Mouse (Mus musculus): ENCODE data around the gene Gm15737. TPM values are rescaled to one million over a fixed set of nuclear protein-coding genes. Genes with fewer than 3 reads are reported as not detected.

The Gm15737 gene
- polyA plus RNA-seq, 1 experiment, result not detected

- Histone ChIP-seq H3K4me3 (replicated peaks; ENCODE audit: insufficient read depth, low read depth, low read length) (no peak overlapping the region), H3K4me1 (ENCODE audit: control insufficient read depth, insufficient read depth, low read length) (no peaks in the 10 kb centered on the region), H3K27me3 (ENCODE audit: control insufficient read depth, insufficient read depth, low read length) (no peaks in the 10 kb centered on the region), H3K27ac (ENCODE audit: insufficient read depth, low read length) (no peak overlapping the region)
- DNase-seq, result no peak
- 88% methylated on average over 5 of the region's 5 CpGs for WGBS
- TF ChIP-seq CTCF (IDR thresholded peaks at IDR 0.05; ENCODE audit: borderline replicate concordance, insufficient read depth, low read depth, low read length), result no peak
- TF ChIP-seq POLR2A (IDR thresholded peaks at IDR 0.05; ENCODE audit: borderline replicate concordance, insufficient read depth, low read length), result no peak
These were observed 59.1 kb downstream of the Gm15737 start for GRCm38 (mm10) chr6:92928261-92928660.

Other genes with a start within 250 kb of the Gm15737 start
- 11.3 and 12.7 TPM in 2 replicates for gene Prickle2, start 163.2 kb upstream of the Gm15737 start, polyA plus RNA-seq (2012; rRNA removed)
- 0.18 and 0.21 TPM in 2 replicates for gene A730049H05Rik, start 52.9 kb upstream of the Gm15737 start, polyA plus RNA-seq (2012; rRNA removed)
- 1.7 and 2.0 TPM in 2 replicates for gene Adamts9, start 74.1 kb downstream of the Gm15737 start, polyA plus RNA-seq (2012; rRNA removed)